8 mouse cellular contexts compared by ENCODE assay signal in genomic region chr9:68956210-68956874, GRCm38 (mm10).
DNase-seq lines count a peak whose midpoint lies in the region; ATAC-seq and TF ChIP-seq lines count a peak whose summit lies in the region.
"Had no signal": no experiment of that assay in that cellular context is flagged by ENCODE, and none has a peak within 500 bp of the region (broad histone marks: within the 10 kb centered on the region; RNA-seq: fewer than 3 reads in every experiment).

No protein-coding gene starts in this region.

- H3K27me3 ChIP-seq in intestine, embryonic 15.5 days (replicated peaks), result no peaks in the 10 kb centered on the region
- H3K27me3 ChIP-seq in limb, embryonic 14.5 days (ENCODE audit: control insufficient read depth, insufficient read depth, low read length), result no peaks in the 10 kb centered on the region
- H3K27me3 ChIP-seq: megakaryocyte, embryonic 14.5 days had no signal

- peak; percentile 63; the same call in 1 of the 2 replicates for ATAC-seq in intestine, embryonic 15.5 days
- ATAC-seq in limb, embryonic 14.5 days (ENCODE audit: low FRiP score, low read depth), result peak; percentile 41; the same call in 1 of the 2 replicates

- WGBS in intestine, embryonic 15.5 days, result 46% methylated on average over 12 of the region's 12 CpGs
- 32% methylated on average over 12 of the region's 12 CpGs for WGBS in limb, embryonic 14.5 days

- no peak overlapping the region for H3K4me3 ChIP-seq in intestine, embryonic 15.5 days (replicated peaks)
- no peak overlapping the region for H3K4me3 ChIP-seq in limb, embryonic 14.5 days (replicated peaks; ENCODE audit: low read length)
- H3K4me3 ChIP-seq: megakaryocyte, embryonic 14.5 days had no signal

- H3K36me3 ChIP-seq in intestine, embryonic 15.5 days, result no peaks in the 10 kb centered on the region
- H3K36me3 ChIP-seq in limb, embryonic 14.5 days (ENCODE audit: control insufficient read depth, insufficient read depth, low read length), result no peaks in the 10 kb centered on the region

- H3K9ac ChIP-seq in intestine, embryonic 15.5 days, result no peak overlapping the region
- H3K9ac ChIP-seq in limb, embryonic 14.5 days (ENCODE audit: low read depth, low read length, severe bottlenecking), result no peak overlapping the region

- no peak overlapping the region for H3K27ac ChIP-seq in intestine, embryonic 15.5 days
- H3K27ac ChIP-seq in limb, embryonic 14.5 days (replicated peaks; ENCODE audit: low read depth, low read length), result no peak overlapping the region

- H3K4me1 ChIP-seq in intestine, embryonic 15.5 days (replicated peaks), result 0 out of 2 replicates have a peak, but pooled peaks cover 4% of the 10 kb centered on the region
- H3K4me1 ChIP-seq in limb, embryonic 14.5 days (ENCODE audit: control insufficient read depth, insufficient read depth, low read length), result no peaks in the 10 kb centered on the region
- H3K4me1 ChIP-seq: megakaryocyte, embryonic 14.5 days had no signal

- H3K9me3 ChIP-seq in intestine, embryonic 15.5 days, result no peaks in the 10 kb centered on the region
- H3K9me3 ChIP-seq in limb, embryonic 14.5 days (ENCODE audit: control insufficient read depth, low read length), result no peaks in the 10 kb centered on the region
- H3K9me3 ChIP-seq: megakaryocyte, embryonic 14.5 days had no signal

- DNase-seq in urinary bladder, postnatal 14 days (ENCODE audit: low spot score), result peak; percentile 34
- DNase-seq in urinary bladder, adult 2 months (ENCODE audit: low spot score), result no peak
- peak; percentile 35 for DNase-seq in limb, embryonic 14.5 days (ENCODE audit: low spot score)
- DNase-seq in spleen, postnatal 14 days (ENCODE audit: low spot score in 2 of 2), result no peak
- DNase-seq in adrenal gland, adult 18-20 months (ENCODE audit: low spot score in 2 of 2), result no peak
- DNase-seq in ovary, adult 18-20 months (ENCODE audit: low spot score), result no peak

- TF ChIP-seq POLR2A in limb, embryonic 14.5 days (IDR thresholded peaks at IDR 0.05; ENCODE audit: borderline replicate concordance, extremely low read depth, insufficient read depth, insufficient read length), result no peak

- no peak overlapping the region for H3K4me2 ChIP-seq in intestine, embryonic 15.5 days (replicated peaks)
- H3K4me2 ChIP-seq in limb, embryonic 14.5 days (replicated peaks; ENCODE audit: low read depth, low read length, severe bottlenecking), result no peak overlapping the region

Comparison
In these comparisons a context has a peak if more than half of its experiments do, and no peak if none do; other contexts are left out.
1. DNase-seq: peak in urinary bladder, postnatal 14 days (single experiment) and limb, embryonic 14.5 days (single experiment); none in urinary bladder, adult 2 months (single experiment), spleen, postnatal 14 days (0 of 2), adrenal gland, adult 18-20 months (0 of 2) and ovary, adult 18-20 months (single experiment).